Mouse (Mus musculus) thymus, adult 2 months (tissue): ENCODE data around the gene Elmod2. TPM values are rescaled to one million over a fixed set of nuclear protein-coding genes. Genes with fewer than 3 reads are reported as not detected.
A peak's percentile ranks its signal among the peaks of the same experiment; 100 is the strongest.
"Not testable (repeated sequence)": the region's sequence is repeated elsewhere in the genome, so short reads cannot be mapped to it uniquely, and the experiment has no call there.

Source experiments
- DNase-seq: peaks from one replicate; pipeline ENCODE4 v3.0.0; 2021
- H3K27ac ChIP-seq: fragments of 200-500 bp; 2 replicates; pipeline ENCODE4 v1.5.1; 2012; ENCODE audit warnings: low read length, control low read depth; ENCODE audit not compliant: control insufficient read depth, insufficient read depth
- H3K27me3 ChIP-seq: fragments of 200-500 bp; 2 replicates; pipeline ENCODE4 v1.6.1; 2012; ENCODE audit warnings: mild to moderate bottlenecking, low read length, moderate library complexity, mixed read lengths; ENCODE audit not compliant: control insufficient read depth, insufficient read depth
- H3K36me3 ChIP-seq: fragments of 200-500 bp; 2 replicates; pipeline ENCODE4 v1.6.1; 2012; ENCODE audit warnings: mild to moderate bottlenecking, low read length, moderate library complexity; ENCODE audit not compliant: control insufficient read depth, insufficient read depth
- H3K4me1 ChIP-seq: fragments of 200-500 bp; replicated peaks from 2 replicates; pipeline ENCODE4 v1.6.1; 2012; ENCODE audit warnings: low read length; ENCODE audit not compliant: control insufficient read depth, insufficient read depth
- H3K4me3 ChIP-seq: fragments of 200-500 bp; 2 replicates; pipeline ENCODE4 v1.5.1; 2012; ENCODE audit warnings: mild to moderate bottlenecking, low read length, control low read depth, moderate library complexity; ENCODE audit not compliant: control insufficient read depth, insufficient read depth
- CTCF ChIP-seq: fragments of 200-500 bp; IDR thresholded peaks from 2 replicates; pipeline ENCODE4 v1.5.1; 2012; ENCODE audit warnings: mild to moderate bottlenecking, control low read depth, low read length, moderate library complexity, borderline replicate concordance; ENCODE audit not compliant: control insufficient read depth, poor library complexity, insufficient read depth; ENCODE audit errors: extremely low read depth
- POLR2A ChIP-seq: fragments of 200-500 bp; IDR thresholded peaks from 2 replicates; pipeline ENCODE4 v1.6.1; 2012; ENCODE audit warnings: mild to moderate bottlenecking, low read length, control low read depth, moderate library complexity; ENCODE audit not compliant: control insufficient read depth, poor library complexity, insufficient read depth; ENCODE audit errors: extremely low read depth
- WGBS: fragments of 180-500 bp; shearing (Covaris S2); methylation state at CpG from one replicate; pipeline ENCODE4 v1.1.7; 2018; 5-methylcytosine and 5-hydroxymethylcytosine counted together
- polyA plus RNA-seq: library from polyadenylated mRNA; depleted of rRNA; stranded (reverse); fragments of >200 nt; gene quantifications from 2 replicates; pipeline ENCODE4 v1.2.3, GENCODE M21; 2012

Gene Elmod2
- polyA plus RNA-seq, 1 experiment = 4.4 TPM

GRCm38 (mm10) chr8:83322374-83322773, 9.9 kb downstream of the Elmod2 start:
- H3K36me3 ChIP-seq = 0 out of 2 replicates have a peak, but pooled peaks cover 4% of the 10 kb centered on the region
- H3K4me3 ChIP-seq = no peak overlapping the region
- TF ChIP-seq POLR2A = no peak
- TF ChIP-seq CTCF = no peak
- no peak for DNase-seq
- 96% methylated on average over 6 of the region's 6 CpGs for WGBS
- no peaks in the 10 kb centered on the region for H3K27me3 ChIP-seq
- H3K4me1 ChIP-seq = no peaks in the 10 kb centered on the region
- H3K27ac ChIP-seq = no peak overlapping the region

GRCm38 (mm10) chr8:83320543-83320942, 11.7 kb downstream of the Elmod2 start:
- 95% methylated on average over 3 of the region's 3 CpGs for WGBS
- H3K4me1 ChIP-seq = no peaks in the 10 kb centered on the region
- no peak for DNase-seq
- TF ChIP-seq POLR2A = no peak
- no peak for TF ChIP-seq CTCF
- H3K27me3 ChIP-seq = no peaks in the 10 kb centered on the region
- H3K4me3 ChIP-seq = no peak overlapping the region
- H3K36me3 ChIP-seq = peaks cover 18% of the 10 kb centered on the region
- no peak overlapping the region for H3K27ac ChIP-seq

DNA sequence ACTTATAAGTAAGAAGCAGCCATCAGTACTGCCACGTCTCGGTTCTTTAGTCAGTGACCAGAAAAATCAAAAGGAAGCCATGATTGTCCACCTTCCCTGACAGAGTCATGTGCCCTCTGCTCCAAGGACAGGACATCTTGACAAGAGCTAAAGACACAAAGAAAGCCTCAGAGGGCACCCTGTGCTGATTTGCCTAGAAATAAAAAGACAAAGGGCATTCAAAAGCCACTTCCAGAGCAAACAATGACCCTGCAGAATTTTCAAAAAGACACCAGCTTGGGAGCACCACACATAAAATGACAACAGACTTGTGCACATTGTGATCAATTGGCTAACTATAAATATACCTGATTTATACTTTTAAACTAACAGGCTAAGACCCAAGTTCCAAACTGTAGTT, 16.6 kb downstream of the Elmod2 start:
- TF ChIP-seq CTCF = no peak
- TF ChIP-seq POLR2A = no peak
- Histone ChIP-seq H3K36me3 (peaks cover 22% of the 10 kb centered on the region), H3K27me3 (no peaks in the 10 kb centered on the region), H3K4me3 (no peak overlapping the region), H3K4me1 (no peaks in the 10 kb centered on the region), H3K27ac (no peak overlapping the region)
- 99% methylated on average over 2 of the region's 2 CpGs for WGBS
- no peak for DNase-seq

- not testable (repeated sequence) for H3K4me1 ChIP-seq, H3K27ac ChIP-seq, DNase-seq, H3K4me3 ChIP-seq, H3K27me3 ChIP-seq
- peaks cover 22% of the 10 kb centered on the region for H3K36me3 ChIP-seq
- 94% methylated on average over 4 of the region's 4 CpGs for WGBS
These were observed 17.2 kb downstream of the Elmod2 start for GRCm38 (mm10) chr8:83315084-83315483.

- Histone ChIP-seq H3K27ac (no peak overlapping the region), H3K4me1 (no peaks in the 10 kb centered on the region), H3K36me3 (no peaks in the 10 kb centered on the region), H3K4me3 (no peak overlapping the region), H3K27me3 (no peaks in the 10 kb centered on the region)
- TF ChIP-seq CTCF (no peak), POLR2A (no peak)
- 94% methylated on average over 6 of the region's 6 CpGs for WGBS
- DNase-seq = no peak
These were observed 22.4 kb downstream of the Elmod2 start for GRCm38 (mm10) chr8:83309836-83310235.

DNA sequence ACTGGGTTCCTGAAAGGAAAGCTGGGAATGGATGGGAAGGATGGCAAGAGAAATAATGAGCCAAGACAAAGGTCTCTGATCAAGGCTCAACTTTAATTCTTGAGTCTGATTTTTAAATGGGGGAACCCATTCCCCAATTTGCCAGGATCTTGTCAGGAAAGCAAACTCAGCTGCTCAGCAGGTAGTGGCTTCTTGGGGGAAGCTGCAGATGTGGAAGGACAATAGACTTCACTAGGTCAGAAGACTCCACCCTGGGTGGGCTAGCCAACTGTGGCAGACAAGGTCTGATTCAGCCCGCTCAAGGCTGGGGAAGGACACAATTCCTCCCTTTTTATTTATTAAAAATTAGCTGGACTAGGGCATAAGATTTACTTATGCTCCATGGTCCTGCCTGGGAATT, 27.3 kb downstream of the Elmod2 start:
- 97% methylated on average over 1 of the region's 1 CpGs for WGBS
- no peak overlapping the region for H3K4me3 ChIP-seq
- no peak for TF ChIP-seq POLR2A
- TF ChIP-seq CTCF = no peak
- no peaks in the 10 kb centered on the region for H3K4me1 ChIP-seq
- DNase-seq = no peak
- H3K27me3 ChIP-seq = no peaks in the 10 kb centered on the region
- H3K36me3 ChIP-seq = no peaks in the 10 kb centered on the region
- H3K27ac ChIP-seq = no peak overlapping the region

GRCm38 (mm10) chr8:83300135-83300534, 32.2 kb downstream of the Elmod2 start:
- 59% methylated on average over 1 of the region's 1 CpGs for WGBS
- no peaks in the 10 kb centered on the region for H3K4me1 ChIP-seq

More at GRCm38 (mm10) chr8:83300135-83300534, 32.2 kb downstream of the Elmod2 start:
- DNase-seq = peak; percentile 26
- H3K4me3 ChIP-seq = no peak overlapping the region
- H3K27ac ChIP-seq = no peak overlapping the region
- TF ChIP-seq CTCF = no peak
- no peak for TF ChIP-seq POLR2A
- no peaks in the 10 kb centered on the region for H3K36me3 ChIP-seq
- H3K27me3 ChIP-seq = no peaks in the 10 kb centered on the region
